Mouse (Mus musculus): ENCODE measurements around the gene Gm17654. TPM values are rescaled to one million over a fixed set of nuclear protein-coding genes. Genes with fewer than 3 reads are reported as not detected.

Gene Gm17654
- polyA plus RNA-seq (2012; rRNA removed): not detected in 2 replicates

GRCm38 (mm10) chr14:43579046-43579445 is at the start of gene Gm17654:
TSS of gene Gm17654 (minus strand) at chr14:43579146.

GRCm38 (mm10) chr14:43607913-43608312 is 29.0 kb upstream of the Gm17654 start, which contains the start of gene Gm10375:
TSS of gene Gm10375 (minus strand) at chr14:43608013.

GRCm38 (mm10) chr14:43543276-43543675 is 35.7 kb downstream of the Gm17654 start, which contains the start of gene Gm5799:
TSS of gene Gm5799 (plus strand) at chr14:43543576.

Other genes starting within 250 kb of the Gm17654 start
- gene 1700001F09Rik, start 231.3 kb downstream of the Gm17654 start, polyA plus RNA-seq (2012; rRNA removed): not detected in 2 replicates
- not detected in 2 replicates for gene Gm8138, start 162.8 kb downstream of the Gm17654 start, polyA plus RNA-seq (2012; rRNA removed)
- not detected in 2 replicates for gene Gm5799, start 35.6 kb downstream of the Gm17654 start, polyA plus RNA-seq (2012; rRNA removed)
- gene Gm10375, start 28.9 kb upstream of the Gm17654 start, polyA plus RNA-seq (2012; rRNA removed): not detected in 2 replicates
- gene Gm8165, start 98.1 kb upstream of the Gm17654 start, polyA plus RNA-seq (2012; rRNA removed): not detected in 2 replicates
- 1.6 TPM in 1 of 2 replicates, not detected in the other for gene Gm7324, start 118.7 kb upstream of the Gm17654 start, polyA plus RNA-seq (2012; rRNA removed)
- not detected in 2 replicates for gene Gm16506, start 148.3 kb upstream of the Gm17654 start, polyA plus RNA-seq (2012; rRNA removed)
- 0.04 TPM in 1 of 2 replicates, not detected in the other for gene Gm6526, start 168.7 kb upstream of the Gm17654 start, polyA plus RNA-seq (2012; rRNA removed)
- gene Gm8180, start 205.6 kb upstream of the Gm17654 start, polyA plus RNA-seq (2012; rRNA removed): not detected in 2 replicates